Mouse (Mus musculus) cortical plate, adult 2 months (tissue): ENCODE measurements around the gene Zbtb16.

Experiments used
- CTCF ChIP-seq: fragments of 200-500 bp; IDR thresholded peaks from 2 replicates; pipeline ENCODE4 v1.5.1; 2011; ENCODE audit warnings: mild to moderate bottlenecking, control low read depth, low read length; ENCODE audit not compliant: insufficient read depth; ENCODE audit errors: extremely low read depth
- POLR2A ChIP-seq: fragments of 200-500 bp; IDR thresholded peaks from 2 replicates; pipeline ENCODE4 v1.6.1; 2011; ENCODE audit warnings: mild to moderate bottlenecking, low read length, control low read depth; ENCODE audit not compliant: insufficient read depth; ENCODE audit errors: extremely low read depth

DNA sequence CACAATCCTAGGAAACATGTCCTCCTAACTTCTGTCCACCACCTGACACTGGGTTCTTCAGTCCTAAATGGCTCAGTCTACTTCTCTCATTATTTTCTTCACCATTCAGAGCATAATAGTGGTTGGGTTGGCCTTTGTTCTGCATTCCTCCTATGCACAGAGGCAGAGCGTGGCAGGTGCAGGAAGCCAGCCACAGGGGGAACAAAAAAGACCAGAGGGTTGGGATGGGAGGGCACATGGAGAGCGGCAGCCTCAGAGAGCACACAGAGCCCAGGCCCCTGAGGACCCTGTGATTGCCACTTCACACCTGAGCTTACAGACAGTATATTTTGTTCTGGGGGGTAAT is 138.6 kb downstream of the Zbtb16 start:
- no peak for TF ChIP-seq CTCF
- no peak for TF ChIP-seq POLR2A
